Mouse (Mus musculus) heart, adult 2 months (tissue): ENCODE measurements at regions not wholly inside any gene's neighbourhood (a gene's known extent, or its start where the extent isn't known, plus 50 kb on each side); places are given as distances from the start of the nearest gene placed in this dataset.

Experiments used
- DNase-seq, 2 experiments: peaks; one replicate each; pipeline ENCODE4 v3.0.0; 2021
- H3K27ac ChIP-seq: fragments of 200-600 bp; 2 replicates; pipeline ENCODE4 v1.8.1; 2022
- H3K27me3 ChIP-seq: fragments of 200-500 bp; 2 replicates; pipeline ENCODE4 v1.6.1; 2012; ENCODE audit warnings: mild to moderate bottlenecking, low read length, inconsistent platforms, mixed read lengths; ENCODE audit not compliant: control insufficient read depth, insufficient read depth
- H3K36me3 ChIP-seq: fragments of 200-500 bp; 2 replicates; pipeline ENCODE4 v1.6.1; 2012; ENCODE audit warnings: low read length, inconsistent platforms; ENCODE audit not compliant: control insufficient read depth, insufficient read depth
- H3K4me1 ChIP-seq: fragments of 200-500 bp; 2 replicates; pipeline ENCODE4 v1.6.1; 2011; ENCODE audit warnings: low read length; ENCODE audit not compliant: control insufficient read depth, insufficient read depth
- H3K4me3 ChIP-seq: fragments of 200-600 bp; 2 replicates; pipeline ENCODE4 v1.8.1; 2022
- H3K79me2 ChIP-seq: fragments of 200-500 bp; replicated peaks from 2 replicates; pipeline ENCODE4 v1.6.1; 2012; ENCODE audit warnings: mild to moderate bottlenecking, inconsistent platforms, low read length, moderate library complexity, mixed read lengths; ENCODE audit not compliant: control insufficient read depth, insufficient read depth
- H3K9ac ChIP-seq: fragments of 200-500 bp; 2 replicates; pipeline ENCODE4 v1.6.1; 2012; ENCODE audit warnings: low read depth, mild to moderate bottlenecking, control low read depth, inconsistent platforms, low read length, mixed read lengths
- CTCF ChIP-seq: fragments of 200-600 bp; IDR thresholded peaks from 2 replicates; pipeline ENCODE4 v1.8.1; 2022; ENCODE audit warnings: antibody characterized with exemption, mild to moderate bottlenecking, moderate library complexity
- EP300 ChIP-seq: fragments of 200-500 bp; IDR thresholded peaks from 2 replicates; pipeline ENCODE4 v1.6.1; 2011; ENCODE audit warnings: low read depth, low read length, control low read depth; ENCODE audit not compliant: insufficient read depth
- POLR2A ChIP-seq: fragments of 200-500 bp; IDR thresholded peaks from 2 replicates; pipeline ENCODE4 v1.6.1; 2011; ENCODE audit warnings: mild to moderate bottlenecking, low read depth, low read length, control low read depth; ENCODE audit not compliant: insufficient read depth
- WGBS: fragments of 180-500 bp; shearing (Covaris S2); methylation state at CpG from one replicate; pipeline ENCODE4 v1.1.7; 2018; 5-methylcytosine and 5-hydroxymethylcytosine counted together
- intact Hi-C: fragments of 180-260 bp; cut with DNase I; formaldehyde crosslinking; loops from one replicate; pipeline ENCODE4 v1.15.1; 2025

DNA sequence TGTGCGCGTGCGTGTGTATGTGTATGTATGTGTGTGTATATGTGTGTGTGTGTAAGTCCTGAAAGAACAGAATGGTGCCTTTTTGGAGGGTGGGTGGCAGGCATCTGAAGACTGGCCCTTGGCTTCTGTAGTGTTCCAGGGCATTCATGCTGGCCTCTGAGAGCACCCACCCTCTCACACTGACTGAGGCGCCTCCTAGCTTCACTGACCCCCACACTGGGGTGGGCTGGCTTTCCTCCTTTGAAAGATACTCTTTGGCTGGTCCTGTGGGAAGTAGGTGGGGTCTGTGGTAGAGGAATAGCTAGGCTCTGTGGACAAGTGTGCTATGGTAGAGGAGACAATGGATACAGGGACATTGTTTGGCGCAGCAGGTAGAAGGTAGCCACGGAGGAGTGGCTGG, 91.5 kb downstream of the Cstad start:
- DNase-seq: no peak
- H3K79me2 ChIP-seq: no peaks in the 10 kb centered on the region
- H3K27me3 ChIP-seq: no peaks in the 10 kb centered on the region
- H3K27ac ChIP-seq: peak overlapping the region; percentile 77
- peaks cover 33% of the 10 kb centered on the region for H3K4me1 ChIP-seq
- TF ChIP-seq POLR2A: no peak
- no peak for TF ChIP-seq CTCF
- no peak for TF ChIP-seq EP300
- no peak overlapping the region for H3K4me3 ChIP-seq
- H3K9ac ChIP-seq: no peak overlapping the region
- intact Hi-C loops: no loop called here
- 82% methylated on average over 6 of the region's 6 CpGs for WGBS
- no peaks in the 10 kb centered on the region for H3K36me3 ChIP-seq

DNA sequence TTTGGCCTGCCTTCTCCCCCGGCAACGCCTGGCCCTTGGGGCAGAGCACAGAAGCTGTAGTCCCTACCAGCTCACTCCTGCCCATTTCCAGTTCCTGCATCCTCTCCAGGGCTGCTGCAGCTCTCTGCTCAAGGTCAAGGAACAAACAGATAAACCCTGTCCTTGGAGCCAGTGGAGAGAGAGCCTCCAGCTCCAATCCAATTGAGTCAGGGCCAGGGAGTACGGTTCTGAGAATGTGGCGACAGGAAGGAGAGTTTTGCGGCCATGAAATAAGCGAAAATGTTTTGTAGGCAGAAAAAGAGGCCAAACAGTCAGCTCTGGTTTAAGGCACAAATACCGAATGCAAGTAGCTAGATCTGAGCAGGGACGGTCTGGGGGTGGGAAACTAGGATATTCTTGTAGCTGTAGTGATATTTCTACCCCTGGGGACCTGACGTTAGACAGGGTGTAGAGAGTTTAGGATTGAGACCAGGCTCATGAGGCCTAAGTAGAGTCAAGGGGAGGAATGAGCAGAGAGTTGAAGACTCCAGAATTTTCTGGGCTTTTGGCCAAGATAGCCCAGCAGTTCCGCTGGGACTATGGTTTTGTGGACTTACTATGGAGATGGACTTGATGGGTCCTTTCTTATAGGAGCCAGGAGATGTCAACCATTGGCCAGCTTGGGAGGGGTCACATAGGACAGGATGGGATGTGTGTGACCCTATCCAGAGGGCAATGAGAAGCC, 90.5 kb downstream of the Cstad start:
- WGBS: 20% methylated on average over 10 of the region's 10 CpGs
- TF ChIP-seq POLR2A: no peak; the same call in 1 of the 2 replicates
- no peak for TF ChIP-seq CTCF
- TF ChIP-seq EP300: no peak
- H3K4me3 ChIP-seq: no peak overlapping the region
- H3K79me2 ChIP-seq: no peaks in the 10 kb centered on the region
- H3K4me1 ChIP-seq: peaks cover 27% of the 10 kb centered on the region
- no peaks in the 10 kb centered on the region for H3K36me3 ChIP-seq
- H3K9ac ChIP-seq: 0 out of 2 replicates have a peak overlapping the region, but pooled peaks have one; percentile 1
- DNase-seq: peak; percentile 69 to 81
- intact Hi-C loops: no loop called here
- H3K27me3 ChIP-seq: no peaks in the 10 kb centered on the region
- peak overlapping the region; percentile 73 for H3K27ac ChIP-seq

DNA sequence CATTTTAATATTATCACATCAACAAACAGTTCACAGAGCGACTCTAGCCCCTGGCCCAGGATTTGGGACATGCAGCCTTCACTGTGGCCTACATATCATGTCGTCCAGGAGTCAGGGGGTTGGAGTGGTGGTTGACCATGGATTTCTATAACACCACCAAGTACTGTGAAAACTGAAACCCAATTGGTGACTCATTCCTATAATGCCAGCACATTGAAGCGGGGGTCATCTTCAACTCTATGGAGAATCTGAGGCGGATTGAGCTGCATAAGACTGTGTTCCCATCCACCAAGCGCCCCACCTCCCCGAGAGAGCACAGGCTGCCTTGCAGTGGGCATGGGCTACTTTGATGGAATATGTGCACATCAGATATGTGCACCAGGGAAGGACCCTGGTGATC, 89.6 kb downstream of the Cstad start:
- 93% methylated on average over 6 of the region's 6 CpGs for WGBS
- Histone ChIP-seq H3K4me3 (no peak overlapping the region), H3K4me1 (peaks cover 22% of the 10 kb centered on the region), H3K9ac (no peak overlapping the region), H3K27ac (peak overlapping the region; percentile 73), H3K27me3 (no peaks in the 10 kb centered on the region), H3K79me2 (no peaks in the 10 kb centered on the region), H3K36me3 (no peaks in the 10 kb centered on the region)
- TF ChIP-seq CTCF (no peak), POLR2A (no peak), EP300 (no peak)
- intact Hi-C loops: no loop called here
- no peak for DNase-seq

- H3K4me1 ChIP-seq: peaks cover 30% of the 10 kb centered on the region
- DNase-seq: no peak
- TF ChIP-seq CTCF (no peak), POLR2A (no peak), EP300 (no peak)
- H3K4me3 ChIP-seq: no peak overlapping the region
- no peak overlapping the region for H3K27ac ChIP-seq
- intact Hi-C loops: no loop called here
- no peaks in the 10 kb centered on the region for H3K27me3 ChIP-seq
- no peaks in the 10 kb centered on the region for H3K79me2 ChIP-seq
- H3K36me3 ChIP-seq: no peaks in the 10 kb centered on the region
- WGBS: 70% methylated on average over 5 of the region's 5 CpGs
- H3K9ac ChIP-seq: no peak overlapping the region
Measured at GRCm38 (mm10) chr2:30682146-30682825, 87.4 kb downstream of the Cstad start.

GRCm38 (mm10) chr2:30681642-30682041, 86.8 kb downstream of the Cstad start:
- H3K36me3 ChIP-seq: no peaks in the 10 kb centered on the region
- 35% methylated on average over 2 of the region's 2 CpGs for WGBS
- H3K27ac ChIP-seq: no peak overlapping the region
- no peak overlapping the region for H3K4me3 ChIP-seq
- intact Hi-C loops: no loop called here
- no peaks in the 10 kb centered on the region for H3K79me2 ChIP-seq
- no peaks in the 10 kb centered on the region for H3K27me3 ChIP-seq
- no peak overlapping the region for H3K9ac ChIP-seq
- DNase-seq: no peak
- TF ChIP-seq CTCF (no peak), POLR2A (no peak), EP300 (no peak)
- peaks cover 28% of the 10 kb centered on the region for H3K4me1 ChIP-seq

- intact Hi-C loops: loop anchor here (2.0 to 5.0 kb wide), 2 partner anchors 18 to 38 kb away; no protein-coding TSS in a partner anchor
- Histone ChIP-seq H3K4me3 (no peak overlapping the region), H3K27ac (peak overlapping the region; percentile 48), H3K4me1 (peaks cover 14% of the 10 kb centered on the region), H3K79me2 (no peaks in the 10 kb centered on the region), H3K36me3 (no peaks in the 10 kb centered on the region), H3K27me3 (no peaks in the 10 kb centered on the region), H3K9ac (no peak overlapping the region)
- DNase-seq: no peak
- no peak for TF ChIP-seq CTCF
- no peak for TF ChIP-seq EP300
- no peak for TF ChIP-seq POLR2A
Measured at GRCm38 (mm10) chr2:30679041-30679440, 84.2 kb downstream of the Cstad start.
